Mouse (Mus musculus) liver, embryonic 12.5 days (tissue): Measurements from ENCODE around the gene Hspa14. TPM values are rescaled to one million over a fixed set of nuclear protein-coding genes. Genes with fewer than 3 reads are reported as not detected.
A peak's percentile ranks its signal among the peaks of the same experiment; 100 is the strongest.

Experiments
- ATAC-seq: fragments of 200-750 bp; cut with Nextera tagmentation; 2 replicates; pipeline ENCODE4 v1.8.0; 2017; ENCODE audit warnings: moderate number of reproducible peaks, mild to moderate bottlenecking, moderate library complexity
- H3K27ac ChIP-seq: fragments of 300-500 bp; sonication (generic); 2 replicates; pipeline ENCODE4 v1.5.1; 2016; ENCODE audit warnings: mild to moderate bottlenecking
- H3K27me3 ChIP-seq: fragments of 300-500 bp; sonication (generic); replicated peaks from 2 replicates; pipeline ENCODE4 v1.6.1; 2016; ENCODE audit warnings: mild to moderate bottlenecking, moderate library complexity
- H3K36me3 ChIP-seq: fragments of 300-500 bp; sonication (generic); 2 replicates; pipeline ENCODE4 v1.6.1; 2016; ENCODE audit warnings: mild to moderate bottlenecking, moderate library complexity
- H3K4me1 ChIP-seq: fragments of 300-500 bp; sonication (generic); 2 replicates; pipeline ENCODE4 v1.6.1; 2016
- H3K4me2 ChIP-seq: fragments of 300-500 bp; sonication (generic); 2 replicates; pipeline ENCODE4 v1.6.1; 2016; ENCODE audit warnings: mild to moderate bottlenecking, moderate library complexity
- H3K4me3 ChIP-seq: fragments of 300-500 bp; sonication (generic); 2 replicates; pipeline ENCODE4 v1.5.1; 2016; ENCODE audit warnings: mild to moderate bottlenecking, moderate library complexity
- H3K9ac ChIP-seq: fragments of 300-500 bp; sonication (generic); 2 replicates; pipeline ENCODE4 v1.6.1; 2016; ENCODE audit warnings: mild to moderate bottlenecking, moderate library complexity
- H3K9me3 ChIP-seq: fragments of 300-500 bp; sonication (generic); replicated peaks from 2 replicates; pipeline ENCODE4 v1.6.1; 2016; ENCODE audit warnings: mild to moderate bottlenecking, moderate library complexity
- WGBS: fragments of 180-500 bp; shearing (Covaris S2); methylation state at CpG from one replicate; pipeline ENCODE4 v1.1.7; 2016; ENCODE audit not compliant: insufficient replicate concordance; 5-methylcytosine and 5-hydroxymethylcytosine counted together
- polyA plus RNA-seq: library from polyadenylated mRNA; unstranded; fragments of >200 nt; fragmentation: Nextera tagmentation; extraction: Ambion mirVana; gene quantifications from 2 replicates; pipeline ENCODE4 v1.2.1, GENCODE M21; 2016

Gene Hspa14
- 107 and 109 TPM in 2 replicates for polyA plus RNA-seq

DNA sequence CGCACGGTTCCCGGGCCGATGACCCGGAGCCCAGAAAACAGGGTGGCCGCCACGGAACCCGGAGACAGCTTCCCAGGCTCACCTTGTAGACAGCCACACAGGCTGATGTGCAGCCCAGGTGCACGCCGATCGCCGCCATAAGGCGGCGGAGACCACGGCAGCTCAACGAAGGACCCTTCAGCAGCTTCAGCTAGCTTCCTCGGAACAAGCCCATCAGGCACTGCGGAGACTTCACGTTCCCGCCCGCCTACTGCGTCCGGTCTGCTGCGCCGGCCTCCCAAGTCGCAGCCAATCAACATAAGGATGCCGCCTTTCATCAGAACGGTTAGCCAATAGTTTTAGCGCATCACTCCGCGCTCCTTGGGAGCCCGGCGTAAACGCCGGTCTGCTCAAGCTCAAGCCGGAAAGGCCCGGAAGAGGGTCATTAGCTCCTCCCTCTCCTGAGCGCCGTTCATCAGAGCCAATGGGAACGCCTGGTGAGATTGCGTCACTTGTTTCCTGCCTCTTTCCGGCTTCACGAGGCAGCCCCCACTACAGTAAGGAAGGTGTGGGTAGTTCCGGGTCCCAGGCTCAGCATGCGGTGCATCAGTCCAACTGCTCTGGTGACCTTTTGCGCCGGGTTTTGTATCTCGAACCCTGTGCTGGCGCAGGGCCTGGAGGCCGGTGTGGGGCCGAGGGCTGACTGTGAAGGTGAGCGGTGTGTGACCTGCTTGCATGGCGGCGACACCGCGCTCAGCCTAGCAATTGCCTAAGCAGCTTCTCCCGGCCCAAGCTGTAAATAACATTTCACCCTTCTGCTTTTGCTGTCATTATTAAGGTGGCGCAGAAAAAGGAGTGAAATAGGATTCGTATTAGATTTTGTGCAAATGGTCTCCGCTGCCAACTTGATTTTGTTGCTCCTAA lies at the start of gene Hspa14, which contains the start of the genes Gm45902 and Cdnf:
Gene Hspa14 (minus strand): TSS at position 263 of the 903 bp plus-strand sequence.
Gene Gm45902 (minus strand): TSS at position 239 of the 903 bp plus-strand sequence.
Gene Cdnf (plus strand): TSS at position 479 of the 903 bp plus-strand sequence.
- H3K27ac ChIP-seq = peak within 1 kb of the TSS; percentile 85
- peak within 1 kb of the TSS; percentile 84 for H3K9ac ChIP-seq
- H3K4me1 ChIP-seq = peaks cover 18% of the 10 kb centered on the region
- peak within 1 kb of the TSS; percentile 81 for H3K4me2 ChIP-seq
- no peaks in the 10 kb centered on the region for H3K27me3 ChIP-seq
- peak; percentile 99 for ATAC-seq
- H3K4me3 ChIP-seq = peak within 1 kb of the TSS; percentile 89
- H3K9me3 ChIP-seq = no peaks in the 10 kb centered on the region
- under 1% methylated on average over 60 of the region's 60 CpGs for WGBS
- H3K36me3 ChIP-seq = peaks cover 35% of the 10 kb centered on the region

DNA sequence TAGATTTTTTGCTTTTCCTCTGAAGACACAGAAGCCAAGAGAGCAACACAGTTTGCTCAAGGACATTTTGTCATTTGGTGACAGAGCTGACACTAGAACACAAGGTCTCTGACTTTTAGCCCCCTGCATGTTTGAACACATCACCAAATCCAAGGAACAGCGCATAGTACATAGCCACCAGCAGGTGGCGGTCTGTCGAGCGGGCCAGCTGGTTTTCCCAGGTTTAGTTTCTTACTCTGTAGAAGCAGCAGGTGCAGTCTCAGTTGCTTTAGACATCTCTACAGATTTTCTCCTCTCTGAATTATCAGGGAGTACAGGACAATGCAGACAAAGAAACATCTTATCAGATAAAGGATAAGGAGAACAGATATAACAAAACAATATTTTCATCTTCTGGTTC lies 34.0 kb upstream of the Hspa14 start:
- H3K9ac ChIP-seq = no peak overlapping the region
- 2% methylated on average over 4 of the region's 4 CpGs for WGBS
- H3K4me1 ChIP-seq = peaks cover 9% of the 10 kb centered on the region
- no peaks in the 10 kb centered on the region for H3K9me3 ChIP-seq
- no peak overlapping the region for H3K4me3 ChIP-seq
- H3K27me3 ChIP-seq = 0 out of 2 replicates have a peak, but pooled peaks cover 4% of the 10 kb centered on the region
- H3K36me3 ChIP-seq = no peaks in the 10 kb centered on the region
- no peak overlapping the region for H3K27ac ChIP-seq
- no peak overlapping the region for H3K4me2 ChIP-seq
- no peak for ATAC-seq

DNA sequence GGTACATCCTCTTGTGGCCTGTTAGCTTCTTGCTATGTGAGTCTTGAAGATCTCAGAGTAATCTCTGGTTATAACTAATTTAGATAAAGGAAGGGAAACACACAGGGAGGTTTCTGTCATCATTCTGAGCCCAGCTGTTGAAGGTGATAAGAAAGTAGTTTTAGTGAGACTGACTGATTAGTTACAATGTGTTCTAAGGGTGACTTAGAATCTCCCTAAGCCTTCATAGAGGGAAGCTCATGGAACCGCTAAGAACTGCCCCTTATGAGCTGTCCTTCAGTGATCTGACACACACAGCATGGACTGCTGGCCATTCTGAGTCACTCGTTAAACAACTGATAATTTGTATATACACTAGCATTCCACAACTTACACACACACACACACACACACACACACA lies 33.4 kb upstream of the Hspa14 start:
- Histone ChIP-seq H3K4me1 (peaks cover 9% of the 10 kb centered on the region), H3K36me3 (no peaks in the 10 kb centered on the region), H3K4me3 (no peak overlapping the region), H3K4me2 (no peak overlapping the region), H3K9ac (no peak overlapping the region), H3K27ac (no peak overlapping the region), H3K9me3 (no peaks in the 10 kb centered on the region), H3K27me3 (0 out of 2 replicates have a peak, but pooled peaks cover 4% of the 10 kb centered on the region)
- no peak; the same call in 1 of the 2 replicates for ATAC-seq
- 41% methylated on average over 2 of the region's 2 CpGs for whole genome bisulfite sequencing

DNA sequence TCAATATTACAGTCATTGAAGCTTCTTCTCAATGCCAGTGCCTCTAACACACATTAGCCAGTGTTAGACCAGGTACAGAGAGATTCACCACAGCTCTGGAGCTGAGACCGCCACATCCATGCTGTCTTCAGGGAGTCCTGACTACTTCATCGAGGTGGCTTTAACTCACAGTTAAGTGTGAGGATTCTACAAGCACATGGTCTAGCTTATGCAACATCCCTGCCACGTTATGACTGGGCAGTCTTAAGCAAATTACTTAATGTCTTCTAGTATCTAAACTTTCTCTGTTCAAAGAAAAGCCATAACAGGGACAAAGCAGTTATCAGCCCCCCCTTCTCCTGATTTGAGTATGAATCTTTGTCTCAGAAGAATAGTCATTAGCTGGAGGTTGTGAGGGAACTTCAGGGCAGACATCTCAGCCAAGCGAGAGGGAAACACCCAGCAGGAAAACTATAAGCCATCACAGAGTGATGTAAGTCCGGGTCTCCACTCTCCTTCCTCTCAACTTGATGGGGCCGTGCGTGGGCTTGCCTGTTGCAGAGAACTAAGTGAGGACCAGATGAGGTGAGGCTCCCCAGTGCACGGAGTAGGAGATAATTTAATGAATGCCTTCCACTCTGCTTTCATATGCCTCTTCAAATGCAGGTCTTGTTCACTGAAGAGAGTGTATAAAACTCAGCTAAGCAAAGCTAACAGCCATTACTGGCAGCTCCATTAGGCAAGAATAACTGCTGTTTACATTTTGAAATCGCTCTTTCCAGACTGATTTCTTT lies 28.9 kb upstream of the Hspa14 start:
- peaks cover 9% of the 10 kb centered on the region for H3K4me1 ChIP-seq
- H3K9me3 ChIP-seq = no peaks in the 10 kb centered on the region
- no peak overlapping the region for H3K9ac ChIP-seq
- no peak overlapping the region for H3K4me2 ChIP-seq
- ATAC-seq = no peak
- no peak overlapping the region for H3K27ac ChIP-seq
- 48% methylated on average over 9 of the region's 9 CpGs for WGBS
- no peak overlapping the region for H3K4me3 ChIP-seq
- H3K36me3 ChIP-seq = no peaks in the 10 kb centered on the region
- H3K27me3 ChIP-seq = 0 out of 2 replicates have a peak, but pooled peaks cover 4% of the 10 kb centered on the region

DNA sequence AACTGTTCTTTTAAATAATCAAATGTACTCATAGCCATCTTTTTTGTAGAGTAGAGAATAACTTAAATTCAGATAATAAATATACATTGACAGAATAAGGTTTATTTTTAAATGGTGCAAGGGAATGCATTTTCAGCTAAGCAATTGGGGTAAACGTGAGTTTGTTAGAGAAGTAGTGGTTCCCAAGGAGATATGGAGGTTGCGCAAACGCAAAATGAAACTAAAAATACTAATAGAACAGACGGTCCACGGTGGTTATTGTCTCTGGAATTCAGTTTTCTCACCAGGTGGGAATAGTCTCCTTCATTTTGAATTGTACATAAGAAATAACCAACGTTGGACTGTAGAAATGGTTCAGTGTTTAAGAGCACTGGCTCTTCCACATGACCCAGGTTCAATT lies 13.7 kb upstream of the Hspa14 start:
- Histone ChIP-seq H3K4me1 (no peaks in the 10 kb centered on the region), H3K36me3 (no peaks in the 10 kb centered on the region), H3K27me3 (no peaks in the 10 kb centered on the region), H3K4me2 (no peak overlapping the region), H3K9me3 (no peaks in the 10 kb centered on the region), H3K9ac (no peak overlapping the region), H3K4me3 (no peak overlapping the region), H3K27ac (no peak overlapping the region)
- WGBS = 57% methylated on average over 6 of the region's 6 CpGs
- no peak for ATAC-seq

DNA sequence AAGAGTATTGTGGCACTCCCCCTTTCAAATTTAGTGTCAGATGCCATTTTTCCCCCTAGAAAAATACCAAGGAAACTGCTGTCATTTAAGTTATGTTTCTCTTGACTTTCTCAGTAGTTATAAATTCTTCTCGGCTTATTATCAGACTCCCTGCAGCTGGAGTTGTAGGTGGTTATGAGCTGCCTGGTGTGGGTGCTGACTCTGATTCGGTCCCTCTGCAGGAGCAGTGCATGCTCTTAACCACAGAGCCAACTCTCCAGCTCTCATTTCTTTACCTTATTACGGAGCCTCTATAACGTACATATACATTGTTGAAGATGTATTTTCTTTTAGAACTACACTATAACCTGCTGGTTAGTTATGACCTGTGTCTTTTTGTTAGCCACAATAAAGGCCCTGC lies 9.9 kb upstream of the Hspa14 start:
- no peak overlapping the region for H3K4me2 ChIP-seq
- no peak overlapping the region for H3K4me3 ChIP-seq
- no peaks in the 10 kb centered on the region for H3K4me1 ChIP-seq
- no peak for ATAC-seq
- H3K27me3 ChIP-seq = no peaks in the 10 kb centered on the region
- 61% methylated on average over 4 of the region's 4 CpGs for WGBS
- no peaks in the 10 kb centered on the region for H3K36me3 ChIP-seq
- H3K27ac ChIP-seq = no peak overlapping the region
- no peak overlapping the region for H3K9ac ChIP-seq
- H3K9me3 ChIP-seq = no peaks in the 10 kb centered on the region

DNA sequence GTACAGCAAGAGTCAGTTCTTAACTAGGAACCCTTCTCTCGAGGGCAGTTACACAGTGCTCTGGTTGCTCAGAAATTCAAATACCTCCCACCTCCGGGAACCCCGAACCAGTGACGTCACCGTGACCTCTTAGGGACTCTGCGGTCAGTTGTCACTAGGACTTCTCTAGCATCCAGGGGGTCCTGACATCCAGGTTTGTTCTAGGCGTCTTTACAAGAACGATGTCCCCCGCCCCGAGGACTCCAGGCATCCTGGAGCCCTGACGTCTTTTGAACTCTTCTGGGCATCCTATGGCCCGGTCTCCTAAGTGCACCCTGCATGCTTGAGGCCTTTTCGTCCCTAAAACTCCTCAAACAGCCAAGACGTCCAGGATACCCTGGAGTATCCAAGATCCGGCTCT lies 538 bp downstream of the Hspa14 start:
- peak overlapping the region; percentile 85 for H3K27ac ChIP-seq

DNA sequence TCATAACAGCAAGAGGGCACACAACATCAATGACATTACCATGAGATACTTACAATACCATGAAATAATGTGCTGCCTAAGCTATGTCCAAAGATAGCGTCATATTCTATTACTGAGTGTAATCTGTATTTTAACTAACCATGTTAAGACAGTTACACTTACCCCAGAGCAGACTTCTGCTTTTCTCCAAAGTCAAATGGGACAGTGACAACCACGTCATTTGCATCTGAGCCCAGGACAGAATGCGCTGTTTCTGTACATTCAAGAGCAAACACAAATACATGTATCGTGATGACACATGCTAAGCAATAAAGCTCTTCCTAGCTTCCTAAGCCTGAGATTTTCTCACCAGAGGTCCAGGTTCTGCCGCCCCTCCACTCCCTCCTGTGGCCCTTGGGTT lies 11.7 kb downstream of the Hspa14 start:
- Histone ChIP-seq H3K4me1 (peaks cover 24% of the 10 kb centered on the region), H3K9me3 (no peaks in the 10 kb centered on the region), H3K4me3 (no peak overlapping the region), H3K4me2 (no peak overlapping the region), H3K27ac (no peak overlapping the region), H3K9ac (no peak overlapping the region), H3K27me3 (no peaks in the 10 kb centered on the region), H3K36me3 (peaks cover 83% of the 10 kb centered on the region)
- ATAC-seq = no peak
- WGBS = 85% methylated on average over 5 of the region's 5 CpGs

More for the DNA sequence above, 538 bp downstream of the Hspa14 start:
- Histone ChIP-seq H3K27me3 (no peaks in the 10 kb centered on the region), H3K4me1 (peaks cover 18% of the 10 kb centered on the region), H3K9me3 (no peaks in the 10 kb centered on the region), H3K4me2 (peak overlapping the region; percentile 81), H3K4me3 (peak overlapping the region; percentile 89), H3K9ac (peak overlapping the region; percentile 83), H3K36me3 (peaks cover 42% of the 10 kb centered on the region)
- no peak for ATAC-seq
- under 1% methylated on average over 15 of the region's 15 CpGs for WGBS

DNA sequence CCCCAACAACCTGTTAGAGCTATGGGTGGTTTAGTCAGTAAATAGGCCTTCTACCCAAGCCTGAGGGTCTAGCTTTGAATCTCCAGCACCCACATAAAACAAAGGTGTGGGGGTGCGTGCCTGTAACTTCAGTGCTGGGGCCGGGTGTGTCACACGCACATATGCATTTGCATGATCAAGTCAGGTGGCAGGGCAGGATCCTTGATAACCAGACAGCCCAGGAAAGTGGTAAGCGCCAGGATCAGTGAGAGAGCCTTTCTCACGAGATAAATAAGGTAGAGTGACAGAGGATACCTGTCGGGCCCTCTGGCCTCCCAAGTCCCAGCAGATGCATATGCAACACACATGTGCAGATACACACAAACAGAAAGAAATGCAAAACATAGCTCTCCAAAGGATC lies 13.1 kb downstream of the Hspa14 start:
- peaks cover 82% of the 10 kb centered on the region for H3K36me3 ChIP-seq
- H3K4me3 ChIP-seq = no peak overlapping the region
- H3K9ac ChIP-seq = no peak overlapping the region
- H3K27me3 ChIP-seq = no peaks in the 10 kb centered on the region
- H3K4me1 ChIP-seq = peaks cover 24% of the 10 kb centered on the region
- H3K9me3 ChIP-seq = no peaks in the 10 kb centered on the region
- 66% methylated on average over 6 of the region's 6 CpGs for WGBS
- no peak overlapping the region for H3K4me2 ChIP-seq
- 0 out of 2 replicates have a peak overlapping the region, but pooled peaks have one; percentile 7 for H3K27ac ChIP-seq
- ATAC-seq = peak; percentile 73

DNA sequence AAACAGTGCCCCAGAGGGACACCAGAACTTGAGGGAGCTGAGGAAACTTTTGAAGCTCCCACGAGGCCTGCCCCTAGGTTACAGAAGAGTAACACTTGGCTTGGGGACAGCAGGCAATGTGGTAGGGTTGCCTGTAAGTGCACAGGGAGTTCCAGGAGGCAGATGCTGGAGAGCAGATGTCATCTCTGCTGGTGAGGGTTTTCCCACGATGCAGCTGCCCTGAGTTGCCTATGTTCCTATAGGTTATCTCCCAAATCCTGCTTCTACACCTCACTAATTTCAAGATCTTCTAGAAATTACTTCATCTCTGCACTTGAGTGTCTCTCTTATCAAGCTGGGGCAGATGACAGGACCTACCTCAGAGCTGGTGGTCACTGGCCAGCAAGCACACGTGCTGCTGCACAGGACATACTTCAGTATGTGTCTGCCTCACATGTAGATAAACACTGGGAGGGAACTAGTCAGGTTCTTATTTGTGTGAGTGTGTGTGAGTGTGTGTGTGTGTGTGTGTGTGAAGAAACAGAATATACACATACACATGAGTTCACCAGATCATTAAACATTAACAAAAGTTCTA lies 18.7 kb downstream of the Hspa14 start:
- peak; percentile 82 for ATAC-seq
- no peak overlapping the region for H3K27ac ChIP-seq
- H3K36me3 ChIP-seq = peaks cover 90% of the 10 kb centered on the region
- H3K27me3 ChIP-seq = no peaks in the 10 kb centered on the region
- 40% methylated on average over 3 of the region's 3 CpGs for WGBS
- H3K4me3 ChIP-seq = no peak overlapping the region
- no peak overlapping the region for H3K9ac ChIP-seq
- peaks cover 8% of the 10 kb centered on the region; the same call in 1 of the 2 replicates for H3K4me1 ChIP-seq
- no peak overlapping the region for H3K4me2 ChIP-seq
- H3K9me3 ChIP-seq = no peaks in the 10 kb centered on the region

DNA sequence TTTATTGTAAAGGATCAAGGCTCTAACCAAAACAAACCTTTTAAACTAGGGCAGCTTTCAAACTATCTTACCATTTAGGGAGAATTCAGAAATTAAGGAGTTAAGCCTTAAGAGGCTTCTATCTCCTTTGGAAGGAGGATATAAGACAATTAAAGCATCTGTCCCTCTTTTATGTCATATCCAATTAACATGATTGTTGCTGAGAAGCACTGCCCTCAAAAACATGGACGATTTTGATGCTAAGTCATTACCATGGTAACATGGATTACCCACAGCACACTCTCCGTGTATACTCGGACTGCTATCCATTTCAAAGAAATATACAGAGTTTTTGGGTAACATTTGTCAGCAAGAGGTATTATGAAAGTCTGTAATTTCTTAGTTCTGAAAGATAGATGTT lies 22.8 kb downstream of the Hspa14 start:
- Histone ChIP-seq H3K4me1 (no peaks in the 10 kb centered on the region), H3K27me3 (no peaks in the 10 kb centered on the region), H3K9ac (no peak overlapping the region), H3K4me2 (no peak overlapping the region), H3K36me3 (peaks cover 58% of the 10 kb centered on the region), H3K27ac (no peak overlapping the region), H3K4me3 (no peak overlapping the region), H3K9me3 (no peaks in the 10 kb centered on the region)
- ATAC-seq = no peak
- 87% methylated on average over 3 of the region's 3 CpGs for WGBS
